Mouse (Mus musculus) myocyte (in vitro differentiated cells): ENCODE data around the gene Ints3.

Experiments used
- E2F4 ChIP-seq: IDR thresholded peaks from one replicate; pipeline ENCODE4 v1.6.1; 2011; ENCODE audit warnings: mild to moderate bottlenecking, control low read depth, moderate library complexity; ENCODE audit not compliant: insufficient read depth
- MYOG ChIP-seq, 3 experiments: IDR thresholded peaks; one replicate each; pipeline ENCODE4 v1.6.1; 2011; ENCODE audit warnings: control low read depth in 2 of 3, low read depth in 2 of 3, mild to moderate bottlenecking in 2 of 3; ENCODE audit not compliant: insufficient read length in 2 of 3, control insufficient read depth in 1 of 3, insufficient read depth in 1 of 3
- SRF ChIP-seq: IDR thresholded peaks from one replicate; pipeline ENCODE4 v1.6.1; 2011; ENCODE audit warnings: low read depth; ENCODE audit not compliant: control insufficient read depth, insufficient read length

GRCm38 (mm10) chr3:90391004-90391403 lies 42.4 kb downstream of the Ints3 start:
- TF ChIP-seq MYOG (IDR thresholded peaks at IDR 0.05; ENCODE audit: control insufficient read depth in 1 of 3, insufficient read depth in 1 of 3, insufficient read length in 2 of 3, low read depth in 2 of 3) (no peak), E2F4 (no peak), SRF (no peak)
